Mouse (Mus musculus) MEL (cell line): Measurements from ENCODE around the gene Tmem9. TPM values are rescaled to one million over a fixed set of nuclear protein-coding genes. Genes with fewer than 3 reads are reported as not detected.

Source experiments
- DNase-seq: peaks from one replicate; pipeline ENCODE4 v3.0.0; 2011; ENCODE audit warnings: low read depth, low spot score
- H3K27ac ChIP-seq: 2 replicates; pipeline ENCODE4 v1.5.1; 2012; ENCODE audit warnings: low read depth, mild to moderate bottlenecking, control low read depth, low read length, moderate library complexity; ENCODE audit not compliant: control insufficient read depth
- H3K27me3 ChIP-seq, 2 experiments: fragments of 150-350 bp in 1 of 2; sonication (generic) in 1 of 2; 2 replicates each; pipeline ENCODE4 v1.6.1; 2012; ENCODE audit warnings: low read length in 2 of 2, mild to moderate bottlenecking in 2 of 2, improper control_type of control experiment in 1 of 2, moderate library complexity in 1 of 2; ENCODE audit not compliant: insufficient read depth in 2 of 2, control insufficient read depth in 1 of 2
- H3K36me3 ChIP-seq, 2 experiments: 2 replicates each; pipeline ENCODE4 v1.6.1; 2012 to 2014; ENCODE audit warnings: low read length in 2 of 2, improper control_type of control experiment in 1 of 2, inconsistent platforms in 1 of 2, mild to moderate bottlenecking in 1 of 2; ENCODE audit not compliant: insufficient read depth in 2 of 2, control insufficient read depth in 1 of 2
- H3K4me1 ChIP-seq, 2 experiments: fragments of 150-350 bp in 1 of 2; sonication (generic) in 1 of 2; 2 replicates each; pipeline ENCODE4 v1.6.1; 2012; ENCODE audit warnings: low read length in 2 of 2, improper control_type of control experiment in 1 of 2, mild to moderate bottlenecking in 1 of 2; ENCODE audit not compliant: insufficient read depth in 2 of 2, control insufficient read depth in 1 of 2
- H3K4me3 ChIP-seq, 2 experiments: fragments of 150-350 bp in 1 of 2; sonication (generic) in 1 of 2; 2 replicates each; pipeline ENCODE4 v1.5.1; 2012; ENCODE audit warnings: low read depth in 2 of 2, low read length in 2 of 2, mild to moderate bottlenecking in 2 of 2, moderate library complexity in 2 of 2, control low read depth in 1 of 2, improper control_type of control experiment in 1 of 2; ENCODE audit not compliant: control insufficient read depth in 1 of 2, insufficient read depth in 1 of 2
- H3K79me2 ChIP-seq: 2 replicates; pipeline ENCODE4 v1.6.1; 2012; ENCODE audit warnings: mild to moderate bottlenecking, low read length, moderate library complexity; ENCODE audit not compliant: control insufficient read depth, poor library complexity, insufficient read depth
- H3K9ac ChIP-seq: 2 replicates; pipeline ENCODE4 v1.6.1; 2012; ENCODE audit warnings: low read depth, mild to moderate bottlenecking, control low read depth, low read length, moderate library complexity; ENCODE audit not compliant: control insufficient read depth, poor library complexity, severe bottlenecking
- H3K9me3 ChIP-seq: fragments of 150-350 bp; sonication (generic); replicated peaks from 2 replicates; pipeline ENCODE4 v1.6.1; 2012; ENCODE audit warnings: mild to moderate bottlenecking, low read length, improper control_type of control experiment, moderate library complexity; ENCODE audit not compliant: insufficient read depth
- CTCF ChIP-seq, 3 experiments: IDR thresholded peaks in 2 of 3; conservative IDR thresholded peaks in 1 of 3; 2 replicates each; pipeline ENCODE4 v1.5.1; 2011 to 2012; ENCODE audit warnings: low read length in 3 of 3, low read depth in 2 of 3, mild to moderate bottlenecking in 2 of 3, improper control_type of control experiment in 1 of 3, inconsistent platforms in 1 of 3, mixed read lengths in 1 of 3, moderate library complexity in 1 of 3; ENCODE audit not compliant: control insufficient read depth in 1 of 3, insufficient read depth in 1 of 3, poor library complexity in 1 of 3, severe bottlenecking in 1 of 3
- GATA1 ChIP-seq: IDR thresholded peaks from 2 replicates; pipeline ENCODE4 v1.6.1; 2011; ENCODE audit warnings: low read depth, low read length, improper control_type of control experiment
- HCFC1 ChIP-seq: IDR thresholded peaks from 2 replicates; pipeline ENCODE4 v1.6.1; 2012; ENCODE audit warnings: low read depth, mild to moderate bottlenecking, inconsistent platforms, low read length, improper control_type of control experiment, moderate library complexity
- MAX ChIP-seq: IDR thresholded peaks from 2 replicates; pipeline ENCODE4 v1.6.1; 2011; ENCODE audit warnings: low read length, improper control_type of control experiment
- NRF1 ChIP-seq: IDR thresholded peaks from 2 replicates; pipeline ENCODE4 v1.6.1; 2014; ENCODE audit warnings: low read depth, mild to moderate bottlenecking, inconsistent platforms, low read length, improper control_type of control experiment, moderate library complexity; ENCODE audit not compliant: poor library complexity, insufficient read depth, severe bottlenecking
- RAD21 ChIP-seq: IDR thresholded peaks from 2 replicates; pipeline ENCODE4 v1.6.1; 2011; ENCODE audit warnings: mild to moderate bottlenecking, low read depth, low read length, improper control_type of control experiment
- RCOR1 ChIP-seq: IDR thresholded peaks from 2 replicates; pipeline ENCODE4 v1.6.1; 2012; ENCODE audit warnings: low read depth, mild to moderate bottlenecking, inconsistent platforms, low read length, improper control_type of control experiment
- SMC3 ChIP-seq: IDR thresholded peaks from 2 replicates; pipeline ENCODE4 v1.6.1; 2011; ENCODE audit warnings: low read depth, low read length, improper control_type of control experiment
- TAL1 ChIP-seq: IDR thresholded peaks from 2 replicates; pipeline ENCODE4 v1.6.1; 2012; ENCODE audit warnings: mild to moderate bottlenecking, inconsistent platforms, low read length, moderate library complexity, mixed read lengths
- TCF12 ChIP-seq: IDR thresholded peaks from 2 replicates; pipeline ENCODE4 v1.6.1; 2014; ENCODE audit warnings: low read depth, mild to moderate bottlenecking, inconsistent platforms, low read length, improper control_type of control experiment, moderate library complexity
- USF1 ChIP-seq: IDR thresholded peaks from 2 replicates; pipeline ENCODE4 v1.6.1; 2014; ENCODE audit warnings: low read depth, mild to moderate bottlenecking, inconsistent platforms, low read length, improper control_type of control experiment, moderate library complexity
- ZC3H11A ChIP-seq: IDR thresholded peaks from 2 replicates; pipeline ENCODE4 v1.6.1; 2012; ENCODE audit warnings: low read depth, mild to moderate bottlenecking, inconsistent platforms, low read length, improper control_type of control experiment
- polyA plus RNA-seq, 2 experiments: library from polyadenylated mRNA; stranded (reverse) in 1 of 2; unstranded in 1 of 2; fragments of >175 nt in 1 of 2; fragments of >200 nt in 1 of 2; gene quantifications; 2 replicates each; pipeline versions ENCODE4 v1.2.1 to v1.2.4; 2012; ENCODE audit warnings: low replicate concordance in 2 of 2, low read depth in 1 of 2; ENCODE audit not compliant: insufficient read length in 2 of 2, insufficient read depth in 1 of 2, missing spikeins in 1 of 2
- total RNA-seq: library from RNA; depleted of rRNA; stranded (reverse); fragments of 300-350 nt; gene quantifications from 2 replicates; pipeline ENCODE4 v1.2.3, GENCODE M21; 2012

Tmem9 gene
- total and polyA plus RNA-seq, 3 experiments, result 52.2 to 82.9 TPM; not detected in 1

DNA sequence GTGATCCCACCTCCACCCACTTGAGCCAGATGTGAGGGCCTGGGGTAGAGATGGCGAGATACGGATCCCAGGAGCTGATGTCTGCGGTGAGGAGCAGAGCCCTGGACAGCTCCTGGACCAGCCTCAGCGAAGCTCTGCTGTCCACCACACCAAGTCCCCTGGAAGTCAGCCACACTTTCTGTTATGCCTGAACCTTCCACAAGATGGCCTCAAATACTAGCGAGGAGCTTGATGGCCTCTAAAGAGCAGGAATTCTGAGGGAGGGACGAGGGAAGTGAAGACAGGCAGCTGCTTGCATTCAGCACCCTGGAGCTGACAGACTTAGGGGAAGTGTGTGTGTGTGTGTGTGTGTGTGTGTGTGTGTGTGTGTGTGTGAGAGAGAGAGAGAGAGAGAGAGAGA, 43.5 kb downstream of the Tmem9 start:
- no peaks in the 10 kb centered on the region for H3K79me2 ChIP-seq
- peak; percentile 40 for TF ChIP-seq RAD21
- TF ChIP-seq ZC3H11A, result peak; percentile 35; the same call in 1 of the 2 replicates
- TF ChIP-seq SMC3, result peak; percentile 55
- TF ChIP-seq CTCF (IDR thresholded peaks at IDR 0.05 in 2 of 3, conservative IDR thresholded peaks at IDR 0.05 in 1 of 3; ENCODE audit: control insufficient read depth in 1 of 3, insufficient read depth in 1 of 3, low read depth in 2 of 3, low read length in 3 of 3, poor library complexity in 1 of 3, severe bottlenecking in 1 of 3), result peak; percentile 28 to 54 (median 38); a peak in 5 of 6 replicates
- TF ChIP-seq RCOR1, result no peak
- TF ChIP-seq, all 39 proteins: peak for 4
- Histone ChIP-seq H3K9ac (no peak overlapping the region), H3K36me3 (peaks cover 0 to 12% of the 10 kb centered on the region in 2 experiments; a peak in 2 of 4 replicates), H3K27me3 (no peaks in the 10 kb centered on the region; a peak in 1 of 4 replicates), H3K4me3 (no peak overlapping the region), H3K9me3 (no peaks in the 10 kb centered on the region), H3K4me1 (peaks cover 2 to 13% of the 10 kb centered on the region in 2 experiments; a peak in 3 of 4 replicates), H3K27ac (no peak overlapping the region)
- peak; percentile 42 for DNase-seq

DNA sequence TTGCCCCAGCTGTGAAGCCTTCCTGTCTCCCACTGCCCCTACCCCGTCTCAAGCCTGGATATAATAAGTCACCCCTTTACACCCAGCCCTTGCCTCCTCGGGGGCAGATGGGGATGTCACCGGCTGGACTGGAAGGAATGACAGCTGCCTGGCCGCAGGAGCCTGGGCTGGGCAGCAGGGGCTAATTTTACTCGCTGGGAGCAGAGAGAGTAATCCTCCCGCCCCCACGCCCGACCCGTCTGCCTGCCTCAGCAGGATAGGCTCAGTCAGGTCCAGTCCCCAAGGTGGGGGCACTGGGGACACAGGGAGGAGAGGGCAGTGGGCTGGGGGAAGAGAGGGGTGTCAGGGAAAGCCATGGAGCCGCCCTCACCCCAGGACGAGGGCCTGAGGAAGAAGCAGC, 44.6 kb downstream of the Tmem9 start, which contains the start of gene Cacna1s:
Gene Cacna1s (plus strand): TSS at position 204 of the 400 bp plus-strand sequence.
- TF ChIP-seq HCFC1, result no peak
- TF ChIP-seq NRF1, result no peak
- TF ChIP-seq USF1, result no peak
- TF ChIP-seq MAX, result no peak
- TF ChIP-seq GATA1, result no peak
- TF ChIP-seq TAL1, result no peak
- no peak for TF ChIP-seq TCF12
- TF ChIP-seq, all 39 proteins: peak for 0
- peaks cover 2 to 13% of the 10 kb centered on the region in 2 experiments; a peak in 3 of 4 replicates for H3K4me1 ChIP-seq
- no peaks in the 10 kb centered on the region; a peak in 1 of 4 replicates for H3K27me3 ChIP-seq
- H3K9ac ChIP-seq, result no peak within 1 kb of the TSS
- H3K79me2 ChIP-seq, result no peaks in the 10 kb centered on the region
- no peak within 1 kb of the TSS for H3K27ac ChIP-seq
- no peaks in the 10 kb centered on the region for H3K9me3 ChIP-seq
- peaks cover 0 to 12% of the 10 kb centered on the region in 2 experiments; a peak in 2 of 4 replicates for H3K36me3 ChIP-seq
- no peak for DNase-seq
- no peak within 1 kb of the TSS for H3K4me3 ChIP-seq

DNA sequence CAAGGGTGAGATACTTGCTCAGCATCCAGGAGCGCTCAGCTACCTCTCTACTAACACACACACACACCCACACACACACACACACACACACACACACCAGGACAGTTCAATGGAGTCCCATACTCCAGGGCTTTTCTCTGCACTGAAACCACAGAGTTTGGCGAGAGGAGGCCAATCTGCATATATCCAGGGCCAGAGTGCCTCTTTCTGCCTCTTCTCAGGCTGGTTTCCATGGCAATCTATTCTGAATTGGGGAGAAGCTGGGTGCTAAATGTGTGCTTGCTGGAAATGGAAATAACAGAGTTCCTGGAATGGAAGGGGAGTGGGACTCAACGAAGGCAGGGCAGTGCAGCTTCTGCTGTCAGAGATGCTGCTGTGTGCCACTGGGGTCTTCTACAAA, 47.8 kb downstream of the Tmem9 start:
- Histone ChIP-seq H3K79me2 (no peaks in the 10 kb centered on the region), H3K9ac (no peak overlapping the region), H3K27me3 (no peaks in the 10 kb centered on the region; a peak in 1 of 4 replicates), H3K4me3 (no peak overlapping the region), H3K27ac (no peak overlapping the region)
- no peak for DNase-seq
- TF ChIP-seq GATA1, result no peak
- TF ChIP-seq, all 39 proteins: peak for 0
- no peaks in the 10 kb centered on the region for H3K4me1 ChIP-seq
- H3K9me3 ChIP-seq, result no peaks in the 10 kb centered on the region
- no peaks in the 10 kb centered on the region for H3K36me3 ChIP-seq
